Mouse (Mus musculus): Measurements from ENCODE around the gene Jmjd8.

DNA sequence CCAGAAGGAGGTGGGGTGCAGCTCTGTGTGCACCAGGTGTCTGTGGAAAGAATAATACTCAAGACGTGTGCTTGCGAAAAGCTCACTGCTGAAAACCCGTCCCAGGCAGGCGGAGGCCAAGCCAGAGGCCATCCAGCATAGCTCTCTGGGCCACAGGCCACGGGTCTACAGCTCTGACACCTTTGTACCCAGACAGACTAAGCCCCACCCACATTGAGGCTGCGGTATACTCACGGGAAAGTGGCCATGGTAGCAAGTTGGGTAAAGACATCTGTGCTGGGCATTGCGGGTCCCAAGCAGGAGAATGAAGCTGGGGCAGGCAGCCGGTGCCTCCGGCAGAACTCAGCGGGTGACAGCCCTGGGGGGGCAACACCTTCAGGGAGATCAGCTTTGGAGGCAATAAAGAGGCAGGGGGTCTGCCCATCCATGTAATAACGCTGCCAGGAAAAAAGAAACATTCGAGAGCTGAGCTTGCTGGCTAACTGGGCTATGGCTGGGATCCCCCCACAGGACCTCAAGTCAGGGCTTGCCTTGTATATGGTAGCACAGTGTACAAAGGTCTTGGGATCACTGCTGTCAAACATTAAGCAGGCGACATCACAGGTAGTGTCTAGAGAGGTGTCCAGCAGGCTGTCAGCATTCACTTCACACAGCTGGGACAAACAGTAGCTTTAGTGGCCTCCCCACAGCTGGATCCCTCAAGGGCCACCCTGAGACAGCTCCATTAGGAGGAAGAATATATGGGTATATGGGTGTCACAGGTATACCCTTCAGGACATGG is 11.0 kb downstream of the Jmjd8 start:
- TF ChIP-seq CTCF (IDR thresholded peaks at IDR 0.05; ENCODE audit: low read depth), result no peak
- no peak for TF ChIP-seq EP300 (optimal IDR thresholded peaks at IDR 0.05)

All from stomach, postnatal 0 days (tissue).